ENCODE assay signal across 1 mouse cellular context in the genomic region with DNA sequence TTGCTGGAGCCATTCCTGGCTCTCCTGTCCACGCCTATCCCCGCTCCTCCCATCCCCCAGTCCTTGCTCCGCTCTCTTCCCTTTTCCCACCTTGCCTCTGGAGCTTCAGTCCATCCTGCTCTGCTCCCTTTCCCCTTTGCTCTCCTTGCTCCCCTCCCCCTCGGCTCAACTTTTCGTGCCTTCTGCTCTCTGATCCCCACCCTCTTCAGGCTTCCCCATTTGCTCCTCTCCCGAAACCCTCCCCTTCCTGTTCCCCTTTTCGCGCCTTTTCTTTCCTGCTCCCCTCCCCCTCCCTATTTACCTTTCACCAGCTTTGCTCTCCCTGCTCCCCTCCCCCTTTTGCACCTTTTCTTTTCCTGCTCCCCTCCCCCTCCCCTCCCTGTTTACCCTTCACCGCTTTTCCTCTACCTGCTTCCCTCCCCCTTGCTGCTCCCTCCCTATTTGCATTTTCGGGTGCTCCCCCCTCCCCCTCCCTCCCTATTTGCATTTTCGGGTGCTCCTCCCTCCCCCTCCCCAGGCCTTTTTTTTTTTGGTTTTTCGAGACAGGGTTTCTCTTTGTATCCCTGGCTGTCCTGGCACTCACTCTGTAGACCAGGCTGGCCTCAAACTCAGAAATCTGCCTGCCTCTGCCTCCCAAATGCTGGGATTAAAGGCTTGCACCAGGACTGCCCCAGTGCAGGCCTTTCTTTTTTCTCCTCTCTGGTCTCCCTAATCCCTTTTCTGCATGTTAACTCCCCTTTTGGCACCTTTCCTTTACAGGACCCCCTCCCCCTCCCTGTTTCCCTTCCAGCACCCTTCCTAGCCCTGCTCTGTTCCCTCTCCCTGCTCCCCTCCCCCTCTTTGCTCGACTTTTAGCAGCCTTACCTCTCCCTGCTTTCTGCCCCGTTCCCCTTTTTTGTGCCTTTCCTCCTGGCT.
A peak's percentile ranks its signal among the peaks of the same experiment; 100 is the strongest.
TF ChIP-seq lines count a peak whose summit lies in the region.

No protein-coding gene starts in this region.

TF ChIP-seq in MEL, 35 proteins besides CTCF, POLR2A, EP300 and RAD21 (continued from another document):
- TF ChIP-seq POLR2AphosphoS5 (IDR thresholded peaks at IDR 0.05; ENCODE audit: borderline replicate concordance, low read depth, low read length) (0 out of 2 replicates have a peak, but pooled peaks have one; percentile 41), NELFE (IDR thresholded peaks at IDR 0.05; ENCODE audit: low read depth, low read length) (peak; percentile 82), CHD1 (IDR thresholded peaks at IDR 0.05; ENCODE audit: low read depth, low read length) (0 out of 2 replicates have a peak, but pooled peaks have one; percentile 73), MAX (IDR thresholded peaks at IDR 0.05; ENCODE audit: low read length) (no peak), ZC3H11A (IDR thresholded peaks at IDR 0.05; ENCODE audit: low read depth, low read length) (no peak), SMC3 (IDR thresholded peaks at IDR 0.05; ENCODE audit: low read depth, low read length) (no peak), USF2 (IDR thresholded peaks at IDR 0.05; ENCODE audit: borderline replicate concordance in 1 of 2, insufficient read depth in 1 of 2, low read depth in 1 of 2, low read length in 2 of 2) (no peak), MAFK (IDR thresholded peaks at IDR 0.05; ENCODE audit: borderline replicate concordance, low read depth, low read length) (no peak), TCF12 (IDR thresholded peaks at IDR 0.05; ENCODE audit: low read depth, low read length) (peak; percentile 79), ZMIZ1 (IDR thresholded peaks at IDR 0.05; ENCODE audit: low read depth, low read length) (peak; percentile 93), SIN3A (IDR thresholded peaks at IDR 0.05; ENCODE audit: low read length) (peak; percentile 66), MYB (IDR thresholded peaks at IDR 0.05; ENCODE audit: low read depth, low read length) (no peak), GABPA (IDR thresholded peaks at IDR 0.05; ENCODE audit: low read depth, low read length) (no peak), HCFC1 (IDR thresholded peaks at IDR 0.05; ENCODE audit: low read depth, low read length) (peak; percentile 65), E2F4 (IDR thresholded peaks at IDR 0.05; ENCODE audit: borderline replicate concordance, low read depth, low read length) (peak; percentile 95; the same call in 1 of the 2 replicates), NRF1 (IDR thresholded peaks at IDR 0.05; ENCODE audit: insufficient read depth, low read depth, low read length, poor library complexity, severe bottlenecking) (no peak), MEF2A (IDR thresholded peaks at IDR 0.05; ENCODE audit: extremely low read depth, insufficient replicate concordance, low read depth, low read length, poor library complexity, severe bottlenecking) (no peak), ETS1 (IDR thresholded peaks at IDR 0.05; ENCODE audit: low read depth, low read length) (peak; percentile 64), MYC (IDR thresholded peaks at IDR 0.05; ENCODE audit: low read depth, low read length) (no peak), GATA1 (IDR thresholded peaks at IDR 0.05; ENCODE audit: low read depth, low read length) (no peak)
